Mouse (Mus musculus) neural tube, embryonic 12.5 days (tissue): Measurements from ENCODE around the gene Ung. TPM values are rescaled to one million over a fixed set of nuclear protein-coding genes. Genes with fewer than 3 reads are reported as not detected.

Experiments
- ATAC-seq: fragments of 200-750 bp; cut with Nextera tagmentation; 2 replicates; pipeline ENCODE4 v1.8.0; 2017; ENCODE audit warnings: low read depth, mild to moderate bottlenecking, moderate TSS enrichment, moderate library complexity; ENCODE audit not compliant: low FRiP score
- H3K27ac ChIP-seq: fragments of 300-500 bp; sonication (generic); 2 replicates; pipeline ENCODE4 v1.5.1; 2016
- H3K27me3 ChIP-seq: fragments of 300-500 bp; sonication (generic); replicated peaks from 2 replicates; pipeline ENCODE4 v1.6.1; 2016; ENCODE audit warnings: mild to moderate bottlenecking
- H3K36me3 ChIP-seq: fragments of 300-500 bp; sonication (generic); 2 replicates; pipeline ENCODE4 v1.6.1; 2016; ENCODE audit warnings: mild to moderate bottlenecking
- H3K4me1 ChIP-seq: fragments of 300-500 bp; sonication (generic); 2 replicates; pipeline ENCODE4 v1.6.1; 2016
- H3K4me2 ChIP-seq: fragments of 300-500 bp; sonication (generic); replicated peaks from 2 replicates; pipeline ENCODE4 v1.6.1; 2016; ENCODE audit warnings: mild to moderate bottlenecking
- H3K4me3 ChIP-seq: fragments of 300-500 bp; sonication (generic); 2 replicates; pipeline ENCODE4 v1.5.1; 2016
- H3K9ac ChIP-seq: fragments of 300-500 bp; sonication (generic); 2 replicates; pipeline ENCODE4 v1.6.1; 2016; ENCODE audit warnings: mild to moderate bottlenecking
- H3K9me3 ChIP-seq: fragments of 300-500 bp; sonication (generic); 2 replicates; pipeline ENCODE4 v1.6.1; 2016; ENCODE audit warnings: mild to moderate bottlenecking
- WGBS: fragments of 180-500 bp; shearing (Covaris S2); methylation state at CpG from one replicate; pipeline ENCODE4 v1.1.7; 2016; 5-methylcytosine and 5-hydroxymethylcytosine counted together
- polyA plus RNA-seq: library from polyadenylated mRNA; unstranded; fragments of >200 nt; fragmentation: Nextera tagmentation; extraction: Ambion mirVana; gene quantifications from 2 replicates; pipeline ENCODE4 v1.2.1, GENCODE M21; 2016

Gene Ung
- polyA plus RNA-seq, 1 experiment from 2014 or later, result 25.8 TPM

DNA sequence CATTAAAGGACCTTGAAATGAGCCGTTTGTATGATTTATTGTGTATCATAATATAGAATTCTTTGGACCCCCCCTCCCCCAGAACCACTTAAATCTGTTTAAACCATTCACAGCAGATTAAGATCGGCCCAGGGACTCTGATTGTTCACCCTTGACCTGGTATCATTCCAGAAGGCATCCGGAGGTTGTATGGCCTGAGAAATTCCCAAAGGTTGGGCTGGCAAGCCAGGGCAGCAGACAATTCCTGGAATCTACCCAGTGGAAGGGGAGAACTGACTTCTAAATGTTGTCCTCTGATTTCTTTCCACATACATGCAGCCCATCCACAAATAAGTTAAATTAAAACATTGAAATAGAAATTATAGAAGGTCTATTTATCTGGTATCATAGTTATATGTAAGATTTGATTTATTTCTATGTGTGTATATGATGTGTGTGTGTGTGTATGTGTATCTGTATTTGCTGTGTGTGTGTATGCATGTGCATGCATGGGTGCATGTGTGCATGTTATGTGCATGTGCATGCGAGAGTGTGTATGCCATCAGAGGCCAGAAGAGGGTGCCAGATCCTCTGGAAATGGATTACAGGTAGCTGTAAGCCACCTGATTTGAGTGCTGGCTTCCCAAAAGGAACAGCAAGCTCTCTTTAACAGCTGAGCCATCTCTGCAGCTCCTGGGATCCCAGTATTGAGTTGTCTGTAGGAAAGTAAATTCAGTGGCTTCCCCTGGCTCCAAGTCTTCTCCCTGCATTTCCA is 48.0 kb downstream of the Ung start:
- Histone ChIP-seq H3K9me3 (no peaks in the 10 kb centered on the region), H3K36me3 (no peaks in the 10 kb centered on the region), H3K9ac (no peak overlapping the region), H3K27me3 (peaks cover 11% of the 10 kb centered on the region; the same call in 1 of the 2 replicates), H3K4me1 (peaks cover 9% of the 10 kb centered on the region), H3K27ac (no peak overlapping the region), H3K4me2 (no peak overlapping the region), H3K4me3 (no peak overlapping the region)
- 84% methylated on average over 4 of the region's 4 CpGs for WGBS
- ATAC-seq, result no peak

DNA sequence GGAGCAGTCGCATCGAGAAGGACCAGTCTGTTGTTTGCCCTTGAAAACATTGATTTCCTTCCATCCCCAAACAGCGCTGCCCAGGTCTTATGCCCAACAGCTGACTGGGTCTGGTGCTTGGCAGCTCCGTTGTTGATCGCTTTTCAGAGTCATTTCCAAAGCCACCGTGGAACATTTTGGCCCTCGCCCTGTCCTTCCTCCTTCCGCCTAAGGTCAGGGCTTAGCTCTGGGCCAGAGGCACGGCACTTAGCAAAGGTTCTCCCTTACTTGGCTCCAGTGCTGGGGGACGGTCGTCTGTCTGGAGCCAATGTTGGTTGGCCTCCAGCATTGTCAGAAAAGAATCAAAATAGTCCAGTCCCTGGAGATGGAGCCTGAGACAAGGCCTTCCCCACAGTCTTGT is 49.4 kb downstream of the Ung start:
- WGBS, result 93% methylated on average over 11 of the region's 11 CpGs
- no peak overlapping the region for H3K9ac ChIP-seq
- H3K4me1 ChIP-seq, result peaks cover 9% of the 10 kb centered on the region
- H3K27me3 ChIP-seq, result peaks cover 11% of the 10 kb centered on the region; the same call in 1 of the 2 replicates
- no peak for ATAC-seq
- no peak overlapping the region for H3K27ac ChIP-seq
- no peaks in the 10 kb centered on the region for H3K36me3 ChIP-seq
- no peak overlapping the region for H3K4me3 ChIP-seq
- no peak overlapping the region for H3K4me2 ChIP-seq
- H3K9me3 ChIP-seq, result no peaks in the 10 kb centered on the region

DNA sequence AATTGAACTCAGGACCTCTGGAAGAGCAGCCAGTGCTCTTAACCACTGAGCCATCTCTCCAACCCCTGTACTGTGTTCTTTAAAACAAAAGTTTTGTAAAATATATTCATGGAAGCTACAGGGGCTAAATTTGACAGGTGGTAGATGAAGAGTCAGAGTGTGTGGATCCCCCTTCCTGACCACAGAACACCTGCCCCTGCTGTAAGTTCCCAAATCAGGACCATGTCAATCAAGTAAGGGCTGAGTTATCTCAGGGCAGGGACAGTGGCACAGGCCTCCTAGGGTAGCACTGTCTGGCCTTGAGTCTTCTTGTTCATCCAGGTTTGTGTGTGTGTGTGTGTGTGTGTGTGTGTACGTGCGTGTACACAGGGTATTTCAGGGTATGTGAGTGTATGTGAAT is 53.3 kb downstream of the Ung start:
- Histone ChIP-seq H3K27me3 (no peaks in the 10 kb centered on the region), H3K27ac (no peak overlapping the region), H3K4me2 (no peak overlapping the region), H3K9ac (no peak overlapping the region), H3K9me3 (no peaks in the 10 kb centered on the region), H3K36me3 (no peaks in the 10 kb centered on the region), H3K4me1 (no peaks in the 10 kb centered on the region), H3K4me3 (no peak overlapping the region)
- no peak for ATAC-seq
- 97% methylated on average over 2 of the region's 2 CpGs for WGBS

DNA sequence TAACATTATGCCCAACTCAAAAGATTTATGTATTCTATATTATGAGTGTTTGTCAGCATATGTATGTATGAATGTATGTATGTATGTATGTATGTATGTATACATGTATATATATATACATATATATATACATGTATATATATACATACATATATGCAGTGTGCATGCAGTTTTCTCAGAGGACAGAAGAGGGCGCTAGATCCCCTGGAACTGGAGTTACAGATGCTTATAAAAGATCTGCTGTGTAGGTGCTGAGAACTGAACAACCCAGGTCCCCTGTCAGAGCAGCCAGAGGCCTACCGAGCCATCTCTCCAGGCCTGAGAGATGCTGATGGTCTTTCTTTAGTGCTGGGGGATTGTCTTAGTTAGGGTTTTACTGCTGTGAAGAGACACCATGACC is 56.9 kb downstream of the Ung start:
- 71% methylated on average over 2 of the region's 2 CpGs for WGBS
- Histone ChIP-seq H3K36me3 (no peaks in the 10 kb centered on the region), H3K9ac (no peak overlapping the region), H3K4me3 (no peak overlapping the region), H3K27me3 (no peaks in the 10 kb centered on the region; the same call in 1 of the 2 replicates), H3K9me3 (no peaks in the 10 kb centered on the region), H3K4me1 (no peaks in the 10 kb centered on the region), H3K4me2 (no peak overlapping the region), H3K27ac (no peak overlapping the region)
- ATAC-seq, result no peak

Other genes with a start within 250 kb of the Ung start
- 259 and 292 TPM in 2 replicates for gene Coro1c, start 221.6 kb upstream of the Ung start, polyA plus RNA-seq
- gene Ssh1, start 136.5 kb upstream of the Ung start, polyA plus RNA-seq, result 19.3 and 21.0 TPM in 2 replicates
- not detected in 2 replicates for gene Dao, start 126.7 kb upstream of the Ung start, polyA plus RNA-seq
- gene Usp30, start 64.9 kb upstream of the Ung start, polyA plus RNA-seq, result 15.5 and 18.4 TPM in 2 replicates
- gene Svop, start 38.8 kb upstream of the Ung start, polyA plus RNA-seq, result 59.8 and 63.9 TPM in 2 replicates
- gene Alkbh2, start 2.2 kb upstream of the Ung start, polyA plus RNA-seq, result 10.7 and 10.9 TPM in 2 replicates
- 0.80 and 1.8 TPM in 2 replicates for gene Acacb, start 16.1 kb downstream of the Ung start, polyA plus RNA-seq
- 0.62 and 1.2 TPM in 2 replicates for gene Foxn4, start 143.4 kb downstream of the Ung start, polyA plus RNA-seq
- gene Myo1h, start 158.8 kb downstream of the Ung start, polyA plus RNA-seq, result 0.75 and 0.91 TPM in 2 replicates